Mouse (Mus musculus): ENCODE data around the gene Polg2.

- TF ChIP-seq CTCF (IDR thresholded peaks at IDR 0.05; ENCODE audit: low read depth) (no peak), EP300 (IDR thresholded peaks at IDR 0.05; ENCODE audit: low read depth) (peak; percentile 37; the same call in 1 of the 2 replicates)
Observed at GRCm38 (mm10) chr11:106762139-106762799, 17.1 kb downstream of the Polg2 start.

All from liver, postnatal 0 days (tissue).